In genomic region chrX:163669886-163670285, GRCm38 (mm10) we compare ENCODE assay signal across 10 mouse cellular contexts.
DNase-seq lines count a peak whose midpoint lies in the region; ATAC-seq lines count a peak whose summit lies in the region.
"Had no signal": no experiment of that assay in that cellular context is flagged by ENCODE, and none has a peak within 500 bp of the region (broad histone marks: within the 10 kb centered on the region; RNA-seq: fewer than 3 reads in every experiment).

No protein-coding gene starts in this region.

- DNase-seq in hindbrain, embryonic 11.5 days (ENCODE audit: low spot score): peak; percentile 56
- DNase-seq in ES-CJ7 (ENCODE audit: low read depth, low spot score): peak; percentile 31
- peak; percentile 3 for DNase-seq in adrenal gland, postnatal 4 days (ENCODE audit: low spot score in 2 of 2)
- DNase-seq in frontal cortex, postnatal 25 days (ENCODE audit: low spot score in 2 of 2): peak; percentile 5 to 9
- DNase-seq in left cerebral cortex, adult 18-20 months (ENCODE audit: low spot score in 2 of 2): peak; percentile 2 to 21
- peak; percentile 45 for DNase-seq in retina, postnatal 1 day
- peak; percentile 39 to 40 for DNase-seq in thymus, postnatal 36 days

- WGBS in hindbrain, embryonic 11.5 days: 20% methylated on average over 1 of the region's 1 CpGs
- 16% methylated on average over 1 of the region's 1 CpGs for WGBS in hindbrain, embryonic 13.5 days

- H3K4me1 ChIP-seq in hindbrain, embryonic 11.5 days (replicated peaks; ENCODE audit: control insufficient read depth, insufficient read depth, low read length): no peaks in the 10 kb centered on the region
- H3K4me1 ChIP-seq in hindbrain, embryonic 13.5 days (replicated peaks): no peaks in the 10 kb centered on the region
- H3K4me1 ChIP-seq: embryonic facial prominence, embryonic 15.5 days; limb, embryonic 15.5 days had no signal

- no peaks in the 10 kb centered on the region for H3K9me3 ChIP-seq in hindbrain, embryonic 11.5 days (ENCODE audit: control insufficient read depth, low read length)
- H3K9me3 ChIP-seq in hindbrain, embryonic 13.5 days: no peaks in the 10 kb centered on the region
- H3K9me3 ChIP-seq: embryonic facial prominence, embryonic 15.5 days; limb, embryonic 15.5 days had no signal

- no peak overlapping the region for H3K27ac ChIP-seq in hindbrain, embryonic 11.5 days (ENCODE audit: low read depth, low read length)
- H3K27ac ChIP-seq in hindbrain, embryonic 13.5 days: no peak overlapping the region
- H3K27ac ChIP-seq: embryonic facial prominence, embryonic 15.5 days; limb, embryonic 15.5 days had no signal

- no peak overlapping the region for H3K4me2 ChIP-seq in hindbrain, embryonic 11.5 days (replicated peaks; ENCODE audit: low read depth, low read length)
- H3K4me2 ChIP-seq in hindbrain, embryonic 13.5 days: no peak overlapping the region
- H3K4me2 ChIP-seq: embryonic facial prominence, embryonic 15.5 days; limb, embryonic 15.5 days had no signal

- H3K36me3 ChIP-seq in hindbrain, embryonic 11.5 days (ENCODE audit: control insufficient read depth, insufficient read depth, low read length): no peaks in the 10 kb centered on the region
- H3K36me3 ChIP-seq in hindbrain, embryonic 13.5 days: no peaks in the 10 kb centered on the region
- H3K36me3 ChIP-seq: embryonic facial prominence, embryonic 15.5 days; limb, embryonic 15.5 days had no signal

- no peak for ATAC-seq in hindbrain, embryonic 11.5 days (ENCODE audit: low FRiP score)
- no peak for ATAC-seq in hindbrain, embryonic 13.5 days (ENCODE audit: low FRiP score)

- no peak overlapping the region for H3K4me3 ChIP-seq in hindbrain, embryonic 11.5 days (ENCODE audit: low read depth, low read length)
- no peak overlapping the region for H3K4me3 ChIP-seq in hindbrain, embryonic 13.5 days
- H3K4me3 ChIP-seq: embryonic facial prominence, embryonic 15.5 days; limb, embryonic 15.5 days had no signal

- no peak overlapping the region for H3K9ac ChIP-seq in hindbrain, embryonic 11.5 days (ENCODE audit: low read depth, low read length)
- H3K9ac ChIP-seq in hindbrain, embryonic 13.5 days: no peak overlapping the region
- H3K9ac ChIP-seq: embryonic facial prominence, embryonic 15.5 days; limb, embryonic 15.5 days had no signal

- no peaks in the 10 kb centered on the region for H3K27me3 ChIP-seq in hindbrain, embryonic 11.5 days (ENCODE audit: control insufficient read depth, insufficient read depth, low read length)
- no peaks in the 10 kb centered on the region; the same call in 1 of the 2 replicates for H3K27me3 ChIP-seq in hindbrain, embryonic 13.5 days
- H3K27me3 ChIP-seq: embryonic facial prominence, embryonic 15.5 days had no signal

Comparison
In these comparisons a context has a peak if more than half of its experiments do, and no peak if none do; other contexts are left out.
1. DNase-seq: peak in every context shown above with its lines; median percentile 56 in hindbrain, embryonic 11.5 days; 45 in retina, postnatal 1 day; 40 in thymus, postnatal 36 days; 31 in ES-CJ7; 12 in left cerebral cortex, adult 18-20 months; 7 in frontal cortex, postnatal 25 days; 3 in adrenal gland, postnatal 4 days.